Mouse (Mus musculus) MEL (cell line): Measurements from ENCODE around the gene Kif18a. TPM values are rescaled to one million over a fixed set of nuclear protein-coding genes. Genes with fewer than 3 reads are reported as not detected.
A peak's percentile ranks its signal among the peaks of the same experiment; 100 is the strongest.

Experiments used
- DNase-seq: peaks from one replicate; pipeline ENCODE4 v3.0.0; 2011; ENCODE audit warnings: low read depth, low spot score
- H3K27ac ChIP-seq: 2 replicates; pipeline ENCODE4 v1.5.1; 2012; ENCODE audit warnings: low read depth, mild to moderate bottlenecking, control low read depth, low read length, moderate library complexity; ENCODE audit not compliant: control insufficient read depth
- H3K27me3 ChIP-seq, 2 experiments: fragments of 150-350 bp in 1 of 2; sonication (generic) in 1 of 2; 2 replicates each; pipeline ENCODE4 v1.6.1; 2012; ENCODE audit warnings: low read length in 2 of 2, mild to moderate bottlenecking in 2 of 2, improper control_type of control experiment in 1 of 2, moderate library complexity in 1 of 2; ENCODE audit not compliant: insufficient read depth in 2 of 2, control insufficient read depth in 1 of 2
- H3K36me3 ChIP-seq, 2 experiments: 2 replicates each; pipeline ENCODE4 v1.6.1; 2012 to 2014; ENCODE audit warnings: low read length in 2 of 2, improper control_type of control experiment in 1 of 2, inconsistent platforms in 1 of 2, mild to moderate bottlenecking in 1 of 2; ENCODE audit not compliant: insufficient read depth in 2 of 2, control insufficient read depth in 1 of 2
- H3K4me1 ChIP-seq, 2 experiments: fragments of 150-350 bp in 1 of 2; sonication (generic) in 1 of 2; 2 replicates each; pipeline ENCODE4 v1.6.1; 2012; ENCODE audit warnings: low read length in 2 of 2, improper control_type of control experiment in 1 of 2, mild to moderate bottlenecking in 1 of 2; ENCODE audit not compliant: insufficient read depth in 2 of 2, control insufficient read depth in 1 of 2
- H3K4me3 ChIP-seq, 2 experiments: fragments of 150-350 bp in 1 of 2; sonication (generic) in 1 of 2; 2 replicates each; pipeline ENCODE4 v1.5.1; 2012; ENCODE audit warnings: low read depth in 2 of 2, low read length in 2 of 2, mild to moderate bottlenecking in 2 of 2, moderate library complexity in 2 of 2, control low read depth in 1 of 2, improper control_type of control experiment in 1 of 2; ENCODE audit not compliant: control insufficient read depth in 1 of 2, insufficient read depth in 1 of 2
- H3K79me2 ChIP-seq: 2 replicates; pipeline ENCODE4 v1.6.1; 2012; ENCODE audit warnings: mild to moderate bottlenecking, low read length, moderate library complexity; ENCODE audit not compliant: control insufficient read depth, poor library complexity, insufficient read depth
- H3K9ac ChIP-seq: 2 replicates; pipeline ENCODE4 v1.6.1; 2012; ENCODE audit warnings: low read depth, mild to moderate bottlenecking, control low read depth, low read length, moderate library complexity; ENCODE audit not compliant: control insufficient read depth, poor library complexity, severe bottlenecking
- H3K9me3 ChIP-seq: fragments of 150-350 bp; sonication (generic); replicated peaks from 2 replicates; pipeline ENCODE4 v1.6.1; 2012; ENCODE audit warnings: mild to moderate bottlenecking, low read length, improper control_type of control experiment, moderate library complexity; ENCODE audit not compliant: insufficient read depth
- BHLHE40 ChIP-seq: IDR thresholded peaks from 2 replicates; pipeline ENCODE4 v1.6.1; 2012; ENCODE audit warnings: low read depth, mild to moderate bottlenecking, inconsistent platforms, low read length, improper control_type of control experiment, borderline replicate concordance
- CHD2 ChIP-seq: IDR thresholded peaks from 2 replicates; pipeline ENCODE4 v1.6.1; 2011; ENCODE audit warnings: low read length, improper control_type of control experiment
- E2F4 ChIP-seq: IDR thresholded peaks from 2 replicates; pipeline ENCODE4 v1.6.1; 2011; ENCODE audit warnings: low read depth, low read length, improper control_type of control experiment, borderline replicate concordance
- ELF1 ChIP-seq: IDR thresholded peaks from 2 replicates; pipeline ENCODE4 v1.6.1; 2014; ENCODE audit warnings: low read depth, mild to moderate bottlenecking, inconsistent platforms, low read length, improper control_type of control experiment, moderate library complexity
- EP300 ChIP-seq, 2 experiments: IDR thresholded peaks; 2 replicates each; pipeline ENCODE4 v1.6.1; 2011; ENCODE audit warnings: improper control_type of control experiment in 2 of 2, low read length in 2 of 2, low read depth in 1 of 2, mild to moderate bottlenecking in 1 of 2
- ETS1 ChIP-seq: IDR thresholded peaks from 2 replicates; pipeline ENCODE4 v1.6.1; 2012; ENCODE audit warnings: low read depth, mild to moderate bottlenecking, inconsistent platforms, low read length, improper control_type of control experiment, moderate library complexity
- GABPA ChIP-seq: IDR thresholded peaks from 2 replicates; pipeline ENCODE4 v1.6.1; 2012; ENCODE audit warnings: low read depth, mild to moderate bottlenecking, inconsistent platforms, low read length, improper control_type of control experiment, moderate library complexity
- GATA1 ChIP-seq: IDR thresholded peaks from 2 replicates; pipeline ENCODE4 v1.6.1; 2011; ENCODE audit warnings: low read depth, low read length, improper control_type of control experiment
- HCFC1 ChIP-seq: IDR thresholded peaks from 2 replicates; pipeline ENCODE4 v1.6.1; 2012; ENCODE audit warnings: low read depth, mild to moderate bottlenecking, inconsistent platforms, low read length, improper control_type of control experiment, moderate library complexity
- JUND ChIP-seq: IDR thresholded peaks from 2 replicates; pipeline ENCODE4 v1.6.1; 2011; ENCODE audit warnings: low read depth, mild to moderate bottlenecking, improper control_type of control experiment, low read length
- KAT2A ChIP-seq: conservative IDR thresholded peaks from 2 replicates; pipeline ENCODE4 v1.6.1; 2012; ENCODE audit warnings: low read depth, low read length, improper control_type of control experiment, inconsistent platforms
- MAFK ChIP-seq: IDR thresholded peaks from 2 replicates; pipeline ENCODE4 v1.6.1; 2011; ENCODE audit warnings: low read depth, mild to moderate bottlenecking, low read length, improper control_type of control experiment, borderline replicate concordance
- MAZ ChIP-seq: IDR thresholded peaks from 2 replicates; pipeline ENCODE4 v1.6.1; 2012; ENCODE audit warnings: low read depth, mild to moderate bottlenecking, inconsistent platforms, low read length, improper control_type of control experiment
- MEF2A ChIP-seq: IDR thresholded peaks from 2 replicates; pipeline ENCODE4 v1.6.1; 2014; ENCODE audit warnings: low read depth, mild to moderate bottlenecking, inconsistent platforms, low read length, improper control_type of control experiment; ENCODE audit not compliant: poor library complexity, insufficient replicate concordance, severe bottlenecking; ENCODE audit errors: extremely low read depth
- MXI1 ChIP-seq: IDR thresholded peaks from 2 replicates; pipeline ENCODE4 v1.6.1; 2011; ENCODE audit warnings: mild to moderate bottlenecking, low read depth, low read length, improper control_type of control experiment
- MYB ChIP-seq: IDR thresholded peaks from 2 replicates; pipeline ENCODE4 v1.6.1; 2011; ENCODE audit warnings: mild to moderate bottlenecking, low read depth, low read length, improper control_type of control experiment
- MYC ChIP-seq: IDR thresholded peaks from 2 replicates; pipeline ENCODE4 v1.6.1; 2011; ENCODE audit warnings: low read depth, mild to moderate bottlenecking, low read length, improper control_type of control experiment, moderate library complexity
- NELFE ChIP-seq: IDR thresholded peaks from 2 replicates; pipeline ENCODE4 v1.6.1; 2011; ENCODE audit warnings: low read depth, low read length, improper control_type of control experiment
- POLR2A ChIP-seq, 2 experiments: IDR thresholded peaks; 2 replicates each; pipeline ENCODE4 v1.6.1; 2011 to 2012; ENCODE audit warnings: low read length in 2 of 2, mild to moderate bottlenecking in 2 of 2, control low read depth in 1 of 2, improper control_type of control experiment in 1 of 2, low read depth in 1 of 2, moderate library complexity in 1 of 2; ENCODE audit not compliant: control insufficient read depth in 1 of 2, insufficient read depth in 1 of 2, poor library complexity in 1 of 2
- POLR2AphosphoS2 ChIP-seq: IDR thresholded peaks from 2 replicates; pipeline ENCODE4 v1.6.1; 2011; ENCODE audit warnings: low read length, improper control_type of control experiment
- POLR2AphosphoS5 ChIP-seq: IDR thresholded peaks from 2 replicates; pipeline ENCODE4 v1.6.1; 2012; ENCODE audit warnings: low read depth, borderline replicate concordance, mild to moderate bottlenecking, inconsistent platforms, low read length, moderate library complexity, mixed read lengths
- RAD21 ChIP-seq: IDR thresholded peaks from 2 replicates; pipeline ENCODE4 v1.6.1; 2011; ENCODE audit warnings: mild to moderate bottlenecking, low read depth, low read length, improper control_type of control experiment
- RCOR1 ChIP-seq: IDR thresholded peaks from 2 replicates; pipeline ENCODE4 v1.6.1; 2012; ENCODE audit warnings: low read depth, mild to moderate bottlenecking, inconsistent platforms, low read length, improper control_type of control experiment
- SIN3A ChIP-seq: IDR thresholded peaks from 2 replicates; pipeline ENCODE4 v1.6.1; 2012; ENCODE audit warnings: low read length, improper control_type of control experiment, inconsistent platforms
- SMC3 ChIP-seq: IDR thresholded peaks from 2 replicates; pipeline ENCODE4 v1.6.1; 2011; ENCODE audit warnings: low read depth, low read length, improper control_type of control experiment
- TAL1 ChIP-seq: IDR thresholded peaks from 2 replicates; pipeline ENCODE4 v1.6.1; 2012; ENCODE audit warnings: mild to moderate bottlenecking, inconsistent platforms, low read length, moderate library complexity, mixed read lengths
- TBP ChIP-seq: IDR thresholded peaks from 2 replicates; pipeline ENCODE4 v1.8.0; 2011; ENCODE audit warnings: low read depth, low read length, improper control_type of control experiment
- TCF12 ChIP-seq: IDR thresholded peaks from 2 replicates; pipeline ENCODE4 v1.6.1; 2014; ENCODE audit warnings: low read depth, mild to moderate bottlenecking, inconsistent platforms, low read length, improper control_type of control experiment, moderate library complexity
- UBTF ChIP-seq: IDR thresholded peaks from 2 replicates; pipeline ENCODE4 v1.6.1; 2012; ENCODE audit warnings: low read depth, mild to moderate bottlenecking, inconsistent platforms, low read length, improper control_type of control experiment, moderate library complexity, borderline replicate concordance; ENCODE audit not compliant: insufficient read depth
- USF1 ChIP-seq: IDR thresholded peaks from 2 replicates; pipeline ENCODE4 v1.6.1; 2014; ENCODE audit warnings: low read depth, mild to moderate bottlenecking, inconsistent platforms, low read length, improper control_type of control experiment, moderate library complexity
- USF2 ChIP-seq, 2 experiments: IDR thresholded peaks; 2 replicates each; pipeline ENCODE4 v1.6.1; 2011 to 2012; ENCODE audit warnings: improper control_type of control experiment in 2 of 2, low read length in 2 of 2, borderline replicate concordance in 1 of 2, inconsistent platforms in 1 of 2, low read depth in 1 of 2, mild to moderate bottlenecking in 1 of 2; ENCODE audit not compliant: insufficient read depth in 1 of 2
- ZC3H11A ChIP-seq: IDR thresholded peaks from 2 replicates; pipeline ENCODE4 v1.6.1; 2012; ENCODE audit warnings: low read depth, mild to moderate bottlenecking, inconsistent platforms, low read length, improper control_type of control experiment
- ZKSCAN1 ChIP-seq: IDR thresholded peaks from 2 replicates; pipeline ENCODE4 v1.6.1; 2012; ENCODE audit warnings: low read depth, mild to moderate bottlenecking, inconsistent platforms, low read length, improper control_type of control experiment, moderate library complexity
- ZMIZ1 ChIP-seq: IDR thresholded peaks from 2 replicates; pipeline ENCODE4 v1.6.1; 2012; ENCODE audit warnings: low read depth, mild to moderate bottlenecking, inconsistent platforms, low read length, improper control_type of control experiment, moderate library complexity
- ZNF384 ChIP-seq: IDR thresholded peaks from 2 replicates; pipeline ENCODE4 v1.6.1; 2012; ENCODE audit warnings: low read depth, mild to moderate bottlenecking, inconsistent platforms, low read length, improper control_type of control experiment
- polyA plus RNA-seq, 2 experiments: library from polyadenylated mRNA; stranded (reverse) in 1 of 2; unstranded in 1 of 2; fragments of >175 nt in 1 of 2; fragments of >200 nt in 1 of 2; gene quantifications; 2 replicates each; pipeline versions ENCODE4 v1.2.1 to v1.2.4; 2012; ENCODE audit warnings: low replicate concordance in 2 of 2, low read depth in 1 of 2; ENCODE audit not compliant: insufficient read length in 2 of 2, insufficient read depth in 1 of 2, missing spikeins in 1 of 2
- total RNA-seq: library from RNA; depleted of rRNA; stranded (reverse); fragments of 300-350 nt; gene quantifications from 2 replicates; pipeline ENCODE4 v1.2.3, GENCODE M21; 2012; rRNA removed

Gene Kif18a
- total RNA-seq = 10.2 and 11.7 TPM in 2 replicates
- 1 to 10 TPM in 1 of 2 experiments, not detected in 1; 7.9 TPM for polyA plus RNA-seq

DNA sequence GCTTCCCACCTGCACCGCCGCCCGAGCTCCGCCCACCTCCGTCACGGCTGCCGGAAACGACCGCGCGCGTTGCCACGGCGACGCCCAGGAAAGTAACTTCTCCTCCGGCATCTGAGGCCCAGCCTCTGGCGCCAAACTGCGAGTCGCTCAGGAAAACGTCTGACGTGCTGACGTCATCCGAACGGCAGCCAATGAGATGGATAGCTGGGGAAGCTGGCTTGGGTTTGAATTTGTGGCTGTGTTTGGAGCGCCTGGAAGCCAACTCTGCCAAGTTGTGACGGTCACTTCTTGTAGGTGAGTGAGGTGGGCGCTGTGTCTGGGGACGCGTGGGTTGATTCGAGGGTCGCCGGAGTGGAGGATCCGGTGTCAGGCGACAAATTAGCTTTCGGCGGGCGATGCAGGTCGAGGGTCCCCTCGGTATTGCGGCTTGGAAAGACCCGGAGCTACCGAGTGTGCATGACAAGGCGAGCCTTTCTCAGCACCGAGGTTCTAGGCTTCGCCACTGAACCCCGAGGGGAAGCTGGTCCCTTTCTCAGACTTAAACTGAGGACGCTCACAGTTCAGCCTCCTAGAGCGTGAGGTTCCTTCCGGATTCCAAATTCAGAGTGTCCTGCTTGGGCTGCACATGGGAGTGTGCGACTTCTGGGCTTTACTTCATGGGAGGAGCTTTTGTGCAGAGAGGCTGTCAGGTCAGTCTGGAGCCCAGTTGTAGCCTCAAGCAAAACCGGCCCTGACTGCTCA is at the start of gene Kif18a, which contains the start of gene Mettl15:
TSS of gene Kif18a (plus strand) at position 139 of the 741 bp plus-strand sequence.
TSS of gene Mettl15 (minus strand) at position 149 of the 741 bp plus-strand sequence.
- peak within 1 kb of the TSS; percentile 85 for H3K9ac ChIP-seq
- H3K9me3 ChIP-seq = no peaks in the 10 kb centered on the region
- DNase-seq = peak; percentile 98
- H3K79me2 ChIP-seq = peaks cover 31% of the 10 kb centered on the region
- H3K27ac ChIP-seq = peak within 1 kb of the TSS; percentile 72
- peaks cover 3 to 22% of the 10 kb centered on the region in 2 experiments; a peak in 2 of 4 replicates for H3K36me3 ChIP-seq
- H3K27me3 ChIP-seq = no peaks in the 10 kb centered on the region
- peaks cover 3 to 6% of the 10 kb centered on the region in 2 experiments; a peak in 3 of 4 replicates for H3K4me1 ChIP-seq
- peak within 1 kb of the TSS; percentile 83 to 86 for H3K4me3 ChIP-seq
- TF ChIP-seq SMC3 (no peak), MAZ (no peak), ETS1 (peak; percentile 40; the same call in 1 of the 2 replicates), RAD21 (no peak), MAFK (no peak), USF2 (IDR thresholded peaks at IDR 0.05; ENCODE audit: borderline replicate concordance in 1 of 2, insufficient read depth in 1 of 2, low read depth in 1 of 2, low read length in 2 of 2) (no peak), POLR2AphosphoS5 (no peak), TCF12 (peak; percentile 17; the same call in 1 of the 2 replicates), ZC3H11A (no peak), UBTF (no peak), USF1 (no peak), GATA1 (no peak), TAL1 (no peak), KAT2A (no peak; the same call in 1 of the 2 replicates), RCOR1 (no peak), ZMIZ1 (peak; percentile 78), JUND (no peak), SIN3A (peak; percentile 94), MXI1 (peak; percentile 81), TBP (peak; percentile 72), GABPA (no peak), HCFC1 (peak; percentile 87), POLR2A (IDR thresholded peaks at IDR 0.05; ENCODE audit: control insufficient read depth in 1 of 2, insufficient read depth in 1 of 2, low read depth in 1 of 2, low read length in 2 of 2, poor library complexity in 1 of 2) (peak; percentile 49 to 85; a peak in 3 of 4 replicates), MYB (no peak), MEF2A (no peak), CHD2 (no peak), BHLHE40 (no peak), POLR2AphosphoS2 (0 out of 2 replicates have a peak, but pooled peaks have one; percentile 36), NELFE (peak; percentile 68), EP300 (IDR thresholded peaks at IDR 0.05; ENCODE audit: low read depth in 1 of 2, low read length in 2 of 2) (no peak), MYC (no peak), ZNF384 (no peak), ZKSCAN1 (no peak), ELF1 (peak; percentile 77), E2F4 (peak; percentile 91; the same call in 1 of the 2 replicates)
